Mouse (Mus musculus) myocyte (in vitro differentiated cells): ENCODE data around the gene Hal. TPM values are rescaled to one million over a fixed set of nuclear protein-coding genes. Genes with fewer than 3 reads are reported as not detected.

ENCODE experiments used
- H3K27me3 ChIP-seq: one replicate; pipeline ENCODE4 v1.6.1; 2011; ENCODE audit not compliant: control insufficient read depth, insufficient read depth, insufficient read length
- H3K36me3 ChIP-seq: one replicate; pipeline ENCODE4 v1.6.1; 2011; ENCODE audit not compliant: control insufficient read depth, insufficient read depth
- H3K4me2 ChIP-seq: one replicate; pipeline ENCODE4 v1.6.1; 2011; ENCODE audit warnings: low read depth, control low read depth
- H3K4me3 ChIP-seq: one replicate; pipeline ENCODE4 v1.5.1; 2011; ENCODE audit warnings: mild to moderate bottlenecking, control low read depth, moderate library complexity
- H3K79me2 ChIP-seq: one replicate; pipeline ENCODE4 v1.6.1; 2011; ENCODE audit not compliant: control insufficient read depth, insufficient read depth
- H3ac ChIP-seq: one replicate; pipeline ENCODE4 v1.6.1; 2011; ENCODE audit not compliant: control insufficient read depth, insufficient read length
- CEBPB ChIP-seq: IDR thresholded peaks from 2 replicates; pipeline ENCODE4 v1.6.1; 2011; ENCODE audit warnings: mild to moderate bottlenecking, moderate library complexity; ENCODE audit not compliant: poor library complexity, insufficient read depth, severe bottlenecking
- E2F4 ChIP-seq: IDR thresholded peaks from one replicate; pipeline ENCODE4 v1.6.1; 2011; ENCODE audit warnings: mild to moderate bottlenecking, control low read depth, moderate library complexity; ENCODE audit not compliant: insufficient read depth
- MAX ChIP-seq: IDR thresholded peaks from one replicate; pipeline ENCODE4 v1.6.1; 2011; ENCODE audit warnings: low read depth, mild to moderate bottlenecking, control low read depth
- MYOD1 ChIP-seq, 3 experiments: IDR thresholded peaks; one replicate each; pipeline ENCODE4 v1.6.1; 2011; ENCODE audit warnings: control low read depth in 2 of 3, low read depth in 2 of 3, mild to moderate bottlenecking in 2 of 3, moderate library complexity in 1 of 3; ENCODE audit not compliant: insufficient read length in 2 of 3, control insufficient read depth in 1 of 3
- MYOG ChIP-seq, 3 experiments: IDR thresholded peaks; one replicate each; pipeline ENCODE4 v1.6.1; 2011; ENCODE audit warnings: control low read depth in 2 of 3, low read depth in 2 of 3, mild to moderate bottlenecking in 2 of 3; ENCODE audit not compliant: insufficient read length in 2 of 3, control insufficient read depth in 1 of 3, insufficient read depth in 1 of 3
- POLR2A ChIP-seq: IDR thresholded peaks from one replicate; pipeline ENCODE4 v1.6.1; 2011; ENCODE audit warnings: low read depth, mild to moderate bottlenecking, control low read depth, moderate library complexity; ENCODE audit not compliant: insufficient read length
- POLR2AphosphoS2 ChIP-seq: IDR thresholded peaks from one replicate; pipeline ENCODE4 v1.6.1; 2011; ENCODE audit warnings: low read depth, control low read depth; ENCODE audit not compliant: insufficient read length
- REST ChIP-seq: IDR thresholded peaks from one replicate; pipeline ENCODE4 v1.6.1; 2011; ENCODE audit warnings: mild to moderate bottlenecking, control low read depth, moderate library complexity; ENCODE audit not compliant: insufficient read depth, insufficient read length
- SRF ChIP-seq: IDR thresholded peaks from one replicate; pipeline ENCODE4 v1.6.1; 2011; ENCODE audit warnings: low read depth; ENCODE audit not compliant: control insufficient read depth, insufficient read length
- TCF12 ChIP-seq: IDR thresholded peaks from one replicate; pipeline ENCODE4 v1.6.1; 2011; ENCODE audit warnings: mild to moderate bottlenecking, control low read depth; ENCODE audit not compliant: poor library complexity, insufficient read depth, severe bottlenecking
- TCF3 ChIP-seq: IDR thresholded peaks from one replicate; pipeline ENCODE4 v1.6.1; 2011; ENCODE audit warnings: low read depth, control low read depth; ENCODE audit not compliant: insufficient read length
- USF1 ChIP-seq: IDR thresholded peaks from one replicate; pipeline ENCODE4 v1.6.1; 2011; ENCODE audit warnings: low read depth, mild to moderate bottlenecking, control low read depth, moderate library complexity
- polyA plus RNA-seq: library from polyadenylated mRNA; unstranded; fragments of >200 nt; fragmentation: generic; extraction: Trizol; gene quantifications from one replicate; pipeline ENCODE4 v1.2.1, GENCODE M21; 2012; ENCODE audit warnings: missing spikeins

Gene Hal
- polyA plus RNA-seq, 1 experiment, result 0.11 TPM

- Histone ChIP-seq H3K79me2 (no peaks in the 10 kb centered on the region), H3K4me3 (no peak overlapping the region), H3ac (no peak overlapping the region), H3K27me3 (no peaks in the 10 kb centered on the region), H3K4me2 (no peak overlapping the region), H3K36me3 (no peaks in the 10 kb centered on the region)
- TF ChIP-seq MYOG (IDR thresholded peaks at IDR 0.05; ENCODE audit: control insufficient read depth in 1 of 3, insufficient read depth in 1 of 3, insufficient read length in 2 of 3, low read depth in 2 of 3), result no peak
- TF ChIP-seq CEBPB, result no peak
- no peak for TF ChIP-seq TCF12
- TF ChIP-seq REST, result no peak
Measured at GRCm38 (mm10) chr10:93559786-93560185, 71.2 kb downstream of the Hal start.

- no peaks in the 10 kb centered on the region for H3K36me3 ChIP-seq
- no peak overlapping the region for H3ac ChIP-seq
- H3K27me3 ChIP-seq, result no peaks in the 10 kb centered on the region
- TF ChIP-seq MYOG (IDR thresholded peaks at IDR 0.05; ENCODE audit: control insufficient read depth in 1 of 3, insufficient read depth in 1 of 3, insufficient read length in 2 of 3, low read depth in 2 of 3) (no peak), REST (no peak), POLR2A (no peak), USF1 (no peak), SRF (no peak), MYOD1 (IDR thresholded peaks at IDR 0.05; ENCODE audit: control insufficient read depth in 1 of 3, insufficient read length in 2 of 3, low read depth in 2 of 3) (no peak), CEBPB (no peak), POLR2AphosphoS2 (no peak), E2F4 (no peak), MAX (no peak), TCF12 (no peak), TCF3 (no peak)
- no peak overlapping the region for H3K4me3 ChIP-seq
- H3K4me2 ChIP-seq, result no peak overlapping the region
- H3K79me2 ChIP-seq, result no peaks in the 10 kb centered on the region
Measured at GRCm38 (mm10) chr10:93564518-93565090, 76.0 kb downstream of the Hal start.

GRCm38 (mm10) chr10:93567066-93567465 lies 78.5 kb downstream of the Hal start:
- Histone ChIP-seq H3K4me3 (no peak overlapping the region), H3K27me3 (no peaks in the 10 kb centered on the region), H3K36me3 (no peaks in the 10 kb centered on the region), H3K4me2 (no peak overlapping the region), H3ac (no peak overlapping the region), H3K79me2 (no peaks in the 10 kb centered on the region)
- no peak for TF ChIP-seq CEBPB
- TF ChIP-seq TCF12, result no peak
- TF ChIP-seq MYOD1 (IDR thresholded peaks at IDR 0.05; ENCODE audit: control insufficient read depth in 1 of 3, insufficient read length in 2 of 3, low read depth in 2 of 3), result no peak
- TF ChIP-seq MYOG (IDR thresholded peaks at IDR 0.05; ENCODE audit: control insufficient read depth in 1 of 3, insufficient read depth in 1 of 3, insufficient read length in 2 of 3, low read depth in 2 of 3), result no peak
- TF ChIP-seq USF1, result no peak
- TF ChIP-seq SRF, result no peak
- no peak for TF ChIP-seq MAX
- no peak for TF ChIP-seq E2F4
- no peak for TF ChIP-seq TCF3
- TF ChIP-seq REST, result no peak
- TF ChIP-seq POLR2AphosphoS2, result no peak
- TF ChIP-seq POLR2A, result no peak

- TF ChIP-seq SRF, result no peak
- no peak for TF ChIP-seq TCF3
- no peak for TF ChIP-seq REST
- no peak for TF ChIP-seq MYOG (IDR thresholded peaks at IDR 0.05; ENCODE audit: control insufficient read depth in 1 of 3, insufficient read depth in 1 of 3, insufficient read length in 2 of 3, low read depth in 2 of 3)
- Histone ChIP-seq H3K4me3 (no peak overlapping the region), H3K4me2 (no peak overlapping the region), H3K79me2 (no peaks in the 10 kb centered on the region), H3ac (no peak overlapping the region), H3K36me3 (no peaks in the 10 kb centered on the region), H3K27me3 (no peaks in the 10 kb centered on the region)
Measured at GRCm38 (mm10) chr10:93567841-93568566, 79.4 kb downstream of the Hal start.

- Histone ChIP-seq H3ac (no peak overlapping the region), H3K4me3 (no peak overlapping the region), H3K27me3 (no peaks in the 10 kb centered on the region), H3K79me2 (no peaks in the 10 kb centered on the region), H3K36me3 (no peaks in the 10 kb centered on the region), H3K4me2 (no peak overlapping the region)
- TF ChIP-seq CEBPB, result no peak
- TF ChIP-seq TCF12, result no peak
- TF ChIP-seq TCF3, result no peak
- no peak for TF ChIP-seq POLR2AphosphoS2
- TF ChIP-seq MYOG (IDR thresholded peaks at IDR 0.05; ENCODE audit: control insufficient read depth in 1 of 3, insufficient read depth in 1 of 3, insufficient read length in 2 of 3, low read depth in 2 of 3), result no peak
- no peak for TF ChIP-seq REST
- no peak for TF ChIP-seq POLR2A
Measured at GRCm38 (mm10) chr10:93568671-93569070, 80.1 kb downstream of the Hal start.

Other genes starting within 250 kb of the Hal start
- 28.4 TPM for gene Elk3, start 177.6 kb upstream of the Hal start, polyA plus RNA-seq
- 73.9 TPM for gene Lta4h, start 35.4 kb upstream of the Hal start, polyA plus RNA-seq
- 0.14 TPM for gene Amdhd1, start 51.3 kb downstream of the Hal start, polyA plus RNA-seq
- gene Ccdc38, start 51.9 kb downstream of the Hal start, polyA plus RNA-seq, result 0.05 TPM
- 156 TPM for gene Snrpf, start 100.9 kb downstream of the Hal start, polyA plus RNA-seq
- 3.0 TPM for gene Ntn4, start 151.9 kb downstream of the Hal start, polyA plus RNA-seq